Mouse (Mus musculus): ENCODE results near the gene Srebf1.

DNA sequence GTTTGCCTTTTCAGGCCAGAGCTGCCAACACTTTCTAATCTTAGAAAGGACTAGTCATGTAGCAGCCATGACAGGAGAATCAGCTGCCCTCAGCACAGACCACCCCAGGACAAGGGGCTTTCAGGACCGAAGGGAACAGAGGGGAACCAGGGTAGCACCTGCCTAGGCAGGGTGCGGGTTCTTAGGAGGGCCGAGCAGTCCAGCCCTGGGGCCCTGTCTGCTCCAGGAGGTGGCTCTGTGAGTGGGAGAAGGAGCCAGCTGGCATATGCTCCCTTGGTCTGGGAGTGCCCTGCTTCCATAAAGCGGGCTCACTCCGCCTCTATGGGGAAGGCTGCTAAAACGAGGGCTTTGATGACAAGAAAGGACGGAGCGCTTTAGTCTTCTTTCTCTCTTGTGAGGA is 10.9 kb upstream of the Srebf1 start:
- TF ChIP-seq POLR2A (IDR thresholded peaks at IDR 0.05; ENCODE audit: extremely low read depth, insufficient read depth, low read length) = no peak
- no peak for TF ChIP-seq CTCF (IDR thresholded peaks at IDR 0.05; ENCODE audit: low read depth, low read length)

Measured in liver, adult 2 months (tissue).